Mouse (Mus musculus) liver, embryonic 14.5 days (tissue): ENCODE measurements around the gene Il1f9. TPM values are rescaled to one million over a fixed set of nuclear protein-coding genes. Genes with fewer than 3 reads are reported as not detected.
"Not testable (repeated sequence)": the region's sequence is repeated elsewhere in the genome, so short reads cannot be mapped to it uniquely, and the experiment has no call there.

Source experiments
- ATAC-seq: fragments of 200-750 bp; cut with Nextera tagmentation; 2 replicates; pipeline ENCODE4 v1.8.0; 2017; ENCODE audit warnings: moderate number of reproducible peaks, mild to moderate bottlenecking, moderate library complexity; ENCODE audit not compliant: insufficient read depth
- DNase-seq, 3 experiments: peaks; one replicate each; pipeline ENCODE4 v3.0.0-alpha.2; 2012 to 2013; ENCODE audit warnings: low read depth in 3 of 3, low spot score in 3 of 3
- H3K27ac ChIP-seq: fragments of 300-500 bp; sonication (generic); 2 replicates; pipeline ENCODE4 v1.5.1; 2014; ENCODE audit warnings: moderate library complexity, mild to moderate bottlenecking, control low read depth, inconsistent platforms
- H3K27me3 ChIP-seq: fragments of 300-500 bp; sonication (generic); 2 replicates; pipeline ENCODE4 v1.6.1; 2014; ENCODE audit warnings: mild to moderate bottlenecking, low read length, moderate library complexity; ENCODE audit not compliant: control insufficient read depth, insufficient read depth
- H3K36me3 ChIP-seq: fragments of 300-500 bp; sonication (generic); replicated peaks from 2 replicates; pipeline ENCODE4 v1.6.1; 2014; ENCODE audit warnings: low read depth; ENCODE audit not compliant: control insufficient read depth, insufficient read depth
- H3K4me1 ChIP-seq, 2 experiments: fragments of 200-500 bp in 1 of 2; fragments of 300-500 bp in 1 of 2; sonication (generic) in 1 of 2; replicated peaks; 2 replicates each; pipeline ENCODE4 v1.6.1; 2012 to 2014; ENCODE audit warnings: antibody characterized with exemption in 1 of 2, inconsistent platforms in 1 of 2, low read length in 1 of 2; ENCODE audit not compliant: control insufficient read depth in 2 of 2, insufficient read depth in 2 of 2
- H3K4me2 ChIP-seq: fragments of 300-500 bp; sonication (generic); 2 replicates; pipeline ENCODE4 v1.6.1; 2014; ENCODE audit warnings: low read depth, mild to moderate bottlenecking, control low read depth, moderate library complexity
- H3K4me3 ChIP-seq, 2 experiments: fragments of 200-500 bp in 1 of 2; fragments of 300-500 bp in 1 of 2; sonication (generic) in 1 of 2; 2 replicates each; pipeline ENCODE4 v1.5.1; 2012 to 2014; ENCODE audit warnings: low read depth in 2 of 2, low read length in 2 of 2, mild to moderate bottlenecking in 2 of 2, control low read depth in 1 of 2, inconsistent platforms in 1 of 2, moderate library complexity in 1 of 2; ENCODE audit not compliant: insufficient read depth in 1 of 2
- H3K9ac ChIP-seq: fragments of 300-500 bp; sonication (generic); replicated peaks from 2 replicates; pipeline ENCODE4 v1.6.1; 2014; ENCODE audit warnings: mild to moderate bottlenecking, control low read depth, moderate library complexity
- H3K9me3 ChIP-seq: fragments of 300-500 bp; sonication (generic); 2 replicates; pipeline ENCODE4 v1.6.1; 2016; ENCODE audit warnings: low read length, mixed read lengths; ENCODE audit not compliant: control insufficient read depth
- CTCF ChIP-seq: IDR thresholded peaks from 2 replicates; pipeline ENCODE4 v1.5.1; 2016; ENCODE audit warnings: antibody characterized with exemption, low read depth, control low read depth
- EP300 ChIP-seq: IDR thresholded peaks from 2 replicates; pipeline ENCODE4 v1.6.1; 2016; ENCODE audit warnings: antibody characterized with exemption, low read depth
- WGBS: fragments of 180-500 bp; shearing (Covaris S2); extraction: QIAGEN DNeasy Blood & Tissue Kit; methylation state at CpG from one replicate; pipeline ENCODE4 v1.1.7; 2014; ENCODE audit not compliant: insufficient replicate concordance; 5-methylcytosine and 5-hydroxymethylcytosine counted together
- polyA plus RNA-seq, 2 experiments: library from polyadenylated mRNA; depleted of rRNA in 1 of 2; stranded (reverse) in 1 of 2; unstranded in 1 of 2; fragments of >200 nt; fragmentation: Nextera tagmentation in 1 of 2; extraction: Ambion mirVana in 1 of 2; gene quantifications; 2 replicates each; pipeline versions ENCODE4 v1.2.1 to v1.2.3; 2012 to 2014

The Il1f9 gene
- polyA plus RNA-seq (2012; rRNA removed) (0.08 and 0.12 TPM in 2 replicates), polyA plus RNA-seq (2014; fragmentation: Nextera tagmentation; extraction: Ambion mirVana) (0.08 and 0.11 TPM in 2 replicates)

DNA sequence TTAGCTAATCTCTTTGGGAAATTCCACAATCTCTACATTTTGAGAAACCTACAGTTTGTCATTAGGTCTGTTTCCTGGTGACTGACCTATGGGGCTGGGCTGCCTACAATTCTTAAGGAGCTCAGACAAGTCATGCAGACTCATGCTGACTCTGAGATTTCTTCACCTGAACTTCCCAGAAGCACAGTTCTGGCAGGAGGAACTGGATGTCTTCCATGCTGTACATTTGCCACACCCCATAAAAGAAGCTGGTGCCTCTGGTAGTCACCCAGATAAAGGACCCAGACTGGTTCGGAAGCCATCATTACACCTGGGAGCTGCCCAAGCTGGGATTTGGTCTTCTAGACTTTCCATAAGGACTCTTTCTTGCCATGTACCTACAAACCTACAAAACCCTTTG is at the start of gene Il1f9:
TSS of gene Il1f9 (plus strand) at position 301 of the 400 bp plus-strand sequence.
- no peak within 1 kb of the TSS for H3K27ac ChIP-seq
- no peak for TF ChIP-seq CTCF
- no peak for TF ChIP-seq EP300

DNA sequence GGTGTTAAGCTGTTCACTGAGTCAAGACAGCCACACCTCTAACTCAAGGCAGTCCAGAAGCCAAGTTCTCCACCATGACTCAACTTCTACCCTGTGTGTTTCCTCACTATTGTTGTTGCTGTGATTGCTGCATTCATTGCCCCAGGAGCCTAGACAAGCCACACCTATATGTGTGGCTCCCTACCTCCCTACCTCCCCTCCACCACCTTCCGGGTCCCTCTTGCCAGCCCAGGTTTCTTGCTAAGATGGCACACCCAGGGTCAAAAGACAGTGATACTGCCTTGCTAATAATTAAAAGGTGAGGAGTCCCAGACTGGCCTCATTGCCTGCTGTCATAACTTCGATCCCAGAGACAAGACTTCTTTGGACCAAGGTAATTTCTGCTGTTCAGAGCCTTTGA is 33.4 kb upstream of the Il1f9 start, which contains the start of gene Il1f8:
TSS of gene Il1f8 (plus strand) at position 301 of the 400 bp plus-strand sequence.
- TF ChIP-seq EP300 (no peak), CTCF (no peak)
- WGBS, result 50% methylated on average over 2 of the region's 2 CpGs
- ATAC-seq (no peak), DNase-seq (no peak)
- H3K9ac ChIP-seq, result no peak within 1 kb of the TSS
- no peaks in the 10 kb centered on the region for H3K36me3 ChIP-seq
- H3K4me2 ChIP-seq, result no peak within 1 kb of the TSS
- H3K4me3 ChIP-seq, result no peak within 1 kb of the TSS
- H3K27ac ChIP-seq, result no peak within 1 kb of the TSS
- no peaks in the 10 kb centered on the region for H3K9me3 ChIP-seq
- H3K4me1 ChIP-seq, result no peaks in the 10 kb centered on the region
- H3K27me3 ChIP-seq, result no peaks in the 10 kb centered on the region

More for the DNA sequence above, at the start of gene Il1f9:
- Histone ChIP-seq H3K4me3 (no peak within 1 kb of the TSS), H3K27me3 (no peaks in the 10 kb centered on the region), H3K4me2 (no peak within 1 kb of the TSS), H3K36me3 (no peaks in the 10 kb centered on the region), H3K9me3 (no peaks in the 10 kb centered on the region), H3K9ac (no peak within 1 kb of the TSS), H3K4me1 (no peaks in the 10 kb centered on the region)
- 67% methylated on average over 1 of the region's 1 CpGs for WGBS
- no peak for ATAC-seq
- DNase-seq, result no peak

DNA sequence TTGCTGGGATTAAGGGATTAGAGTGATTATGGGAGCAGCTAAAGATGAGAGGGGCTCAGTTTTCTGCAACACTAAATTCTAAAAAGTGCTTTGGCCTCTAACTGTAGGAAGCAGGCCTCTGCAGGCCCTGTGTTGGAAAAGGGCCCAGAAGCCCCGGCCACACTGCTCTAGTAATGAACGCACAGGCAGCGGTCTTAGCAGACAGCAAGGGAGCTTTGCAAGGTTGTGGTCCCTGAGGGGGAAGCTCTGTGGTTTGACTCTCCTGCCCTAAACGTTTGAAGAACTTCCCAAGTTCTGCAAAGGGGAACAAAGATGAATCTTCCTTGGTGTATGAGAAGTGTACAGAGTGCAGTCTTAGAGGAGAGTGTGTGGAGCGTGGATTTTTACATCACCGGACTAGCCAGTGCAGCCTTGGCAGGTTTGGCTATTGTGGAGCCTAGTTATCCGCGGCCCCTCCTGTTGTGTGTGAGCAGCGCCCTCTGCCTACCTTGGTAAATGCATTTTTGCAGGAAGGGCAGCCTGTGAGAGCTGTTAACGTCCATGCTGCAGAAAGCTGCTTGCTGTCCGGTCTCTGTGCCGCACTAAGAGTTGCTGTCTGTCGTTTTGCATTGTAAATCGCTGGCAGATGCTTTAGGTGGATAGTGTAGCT is 4.5 kb upstream of the Il1f9 start:
- not testable (repeated sequence) for H3K27ac ChIP-seq, H3K4me3 ChIP-seq, H3K4me2 ChIP-seq, ATAC-seq, H3K36me3 ChIP-seq, H3K4me1 ChIP-seq, H3K27me3 ChIP-seq, H3K9me3 ChIP-seq, H3K9ac ChIP-seq
- peak; percentile 43; the same call in 1 of the 2 replicates for TF ChIP-seq CTCF
- DNase-seq, result peak in 1 of 3 experiments; percentile 10
- WGBS, result 9% methylated on average over 14 of the region's 14 CpGs

DNA sequence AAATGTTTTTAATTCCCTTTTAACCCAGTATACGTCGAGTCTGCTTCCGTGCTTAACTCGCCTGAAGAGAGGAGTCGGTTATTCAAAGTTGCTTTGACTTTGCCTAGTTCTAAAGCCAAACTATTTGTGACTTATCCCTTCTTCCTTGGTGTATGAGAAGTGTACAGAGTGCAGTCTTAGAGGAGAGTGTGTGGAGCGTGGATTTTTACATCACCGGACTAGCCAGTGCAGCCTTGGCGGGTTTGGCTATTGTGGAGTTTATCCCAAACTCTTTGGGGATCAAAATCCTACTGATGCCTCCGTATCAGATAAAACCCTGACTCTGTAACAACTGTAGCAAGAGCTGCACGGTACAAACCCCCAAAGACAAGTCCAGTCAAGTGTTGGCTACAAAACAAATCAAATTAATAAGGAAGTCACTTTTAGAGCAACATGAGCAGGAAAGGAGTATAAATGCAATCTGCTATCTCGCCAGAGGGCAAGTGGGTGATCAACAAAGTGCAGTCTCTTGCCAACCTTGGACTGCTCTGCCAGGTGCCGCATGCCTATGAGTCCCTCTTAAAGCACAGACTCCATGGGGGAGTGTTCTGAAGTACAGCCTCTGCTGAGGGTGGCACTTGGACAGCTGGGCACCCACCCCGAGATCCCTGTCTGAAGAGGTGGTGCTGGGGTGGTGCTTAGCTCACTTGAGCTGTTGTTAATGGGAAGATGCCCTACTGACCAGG is 3.7 kb upstream of the Il1f9 start:
- 49% methylated on average over 13 of the region's 13 CpGs for WGBS
- H3K4me1 ChIP-seq, ATAC-seq, H3K4me3 ChIP-seq, DNase-seq, H3K36me3 ChIP-seq, H3K27me3 ChIP-seq, H3K9me3 ChIP-seq, H3K4me2 ChIP-seq, H3K27ac ChIP-seq, H3K9ac ChIP-seq: not testable (repeated sequence)

DNA sequence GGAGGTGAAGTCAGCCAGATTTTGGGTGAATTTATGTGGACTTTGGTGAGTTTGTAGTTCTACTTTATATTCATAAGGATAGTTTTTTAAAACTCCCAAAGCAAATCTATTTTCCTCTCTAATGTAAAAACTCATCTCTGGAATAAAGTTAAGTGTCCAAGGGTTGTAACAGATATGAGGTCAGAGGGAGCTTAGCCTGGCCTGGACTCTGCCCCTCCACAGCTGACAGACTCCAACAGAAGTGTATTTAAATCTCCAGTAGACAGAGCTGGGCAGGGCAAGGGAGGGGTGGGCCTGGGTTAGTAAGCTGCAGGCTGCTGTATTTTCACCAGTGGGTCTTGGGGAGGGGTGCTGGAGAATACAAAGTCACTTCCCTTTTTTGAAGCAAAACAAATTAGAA is 2.2 kb upstream of the Il1f9 start:
- not testable (repeated sequence) for DNase-seq, H3K4me2 ChIP-seq, H3K4me1 ChIP-seq, H3K9me3 ChIP-seq, H3K4me3 ChIP-seq, H3K9ac ChIP-seq, H3K27me3 ChIP-seq, H3K36me3 ChIP-seq, ATAC-seq, H3K27ac ChIP-seq
